Mouse (Mus musculus): ENCODE data around the gene Fbxo34. TPM values are rescaled to one million over a fixed set of nuclear protein-coding genes. Genes with fewer than 3 reads are reported as not detected.
"Not testable (repeated sequence)": the region's sequence is repeated elsewhere in the genome, so short reads cannot be mapped to it uniquely, and the experiment has no call there.

Fbxo34 gene
- total RNA-seq (2012; rRNA removed) (11.9 and 12.8 TPM in 2 replicates), total RNA-seq (2014; rRNA removed) (11.1 and 11.6 TPM in 2 replicates), polyA plus RNA-seq (2012; ENCODE audit: insufficient read length, low read depth) (24.7 and 25.9 TPM in 2 replicates)

- H3K36me3 ChIP-seq (replicated peaks in 1 of 2; ENCODE audit: control insufficient read depth in 1 of 2, insufficient read depth in 1 of 2, low read length in 1 of 2); H3K79me2 ChIP-seq (replicated peaks; ENCODE audit: control insufficient read depth, extremely low read depth, insufficient read depth, poor library complexity, severe bottlenecking); DNase-seq (ENCODE audit: extremely low read depth); H3K27me3 ChIP-seq (replicated peaks); in situ Hi-C loops (cut with MboI; ENCODE audit: low pct_ligation_motif_present, low pct_unique_long_range_greater_than_20kb, low sequenced_read_pairs); dilution Hi-C loops (cut with MboI; ENCODE audit: extremely low pct_ligation_motif_present, extremely low pct_unique_long_range_greater_than_20kb, low sequenced_read_pairs); H3K9me3 ChIP-seq (replicated peaks; ENCODE audit: low read length); H3K27ac ChIP-seq (ENCODE audit: insufficient read depth, low read depth); H3K4me2 ChIP-seq (ENCODE audit: insufficient read depth, low read depth, poor library complexity, severe bottlenecking); H3K4me3 ChIP-seq (replicated peaks in 1 of 3; ENCODE audit: low read depth in 2 of 3, low read length in 2 of 3, poor library complexity in 1 of 3); H3K9ac ChIP-seq (ENCODE audit: insufficient read depth, low read depth); H3K4me1 ChIP-seq (ENCODE audit: control insufficient read depth in 1 of 2, insufficient read depth in 2 of 2): not testable (repeated sequence)
Measured at GRCm38 (mm10) chr14:47450121-47450520, at the start of gene Fbxo34. TSS of gene Fbxo34 (plus strand) at chr14:47450421.

GRCm38 (mm10) chr14:47402735-47403134 lies 47.5 kb upstream of the Fbxo34 start:
- no peak for DNase-seq (ENCODE audit: extremely low read depth)
- no peak overlapping the region for H3K27ac ChIP-seq (ENCODE audit: insufficient read depth, low read depth)
- H3K27me3 ChIP-seq (replicated peaks): no peaks in the 10 kb centered on the region
- dilution Hi-C loops (cut with MboI; ENCODE audit: extremely low pct_ligation_motif_present, extremely low pct_unique_long_range_greater_than_20kb, low sequenced_read_pairs) (no loop called here), in situ Hi-C loops (cut with MboI; ENCODE audit: low pct_ligation_motif_present, low pct_unique_long_range_greater_than_20kb, low sequenced_read_pairs) (no loop called here)
- H3K9ac ChIP-seq (ENCODE audit: insufficient read depth, low read depth): no peak overlapping the region
- H3K9me3 ChIP-seq (replicated peaks; ENCODE audit: low read length): no peaks in the 10 kb centered on the region
- no peak for TF ChIP-seq TBP (conservative IDR thresholded peaks at IDR 0.05; ENCODE audit: low read depth, low read length)
- no peak for TF ChIP-seq MYC (IDR thresholded peaks at IDR 0.05; ENCODE audit: low read depth, low read length)
- no peak for TF ChIP-seq RCOR1 (conservative IDR thresholded peaks at IDR 0.05; ENCODE audit: low read depth, low read length)
- TF ChIP-seq IRF4 (IDR thresholded peaks at IDR 0.05; ENCODE audit: low read depth, low read length): no peak
- TF ChIP-seq POLR2A (IDR thresholded peaks at IDR 0.05; ENCODE audit: low read depth, low read length): no peak
- no peak for TF ChIP-seq USF2 (conservative IDR thresholded peaks at IDR 0.05; ENCODE audit: low read depth, low read length)
- no peak for TF ChIP-seq USF1 (IDR thresholded peaks at IDR 0.05; ENCODE audit: low read depth, low read length)
- TF ChIP-seq HCFC1 (IDR thresholded peaks at IDR 0.05; ENCODE audit: low read depth, low read length): no peak
- no peak for TF ChIP-seq MXI1 (IDR thresholded peaks at IDR 0.05; ENCODE audit: low read depth, low read length)
- no peak for TF ChIP-seq NRF1 (IDR thresholded peaks at IDR 0.05; ENCODE audit: low read depth, low read length)
- TF ChIP-seq CHD2 (IDR thresholded peaks at IDR 0.05; ENCODE audit: low read length): no peak
- TF ChIP-seq NELFE (IDR thresholded peaks at IDR 0.05; ENCODE audit: low read depth, low read length): no peak
- no peak for TF ChIP-seq BHLHE40 (IDR thresholded peaks at IDR 0.05; ENCODE audit: low read depth, low read length)
- no peak for TF ChIP-seq ZMIZ1 (IDR thresholded peaks at IDR 0.05; ENCODE audit: low read depth, low read length)
- no peak for TF ChIP-seq MAX (IDR thresholded peaks at IDR 0.05; ENCODE audit: low read length)
- no peak overlapping the region for H3K4me2 ChIP-seq (ENCODE audit: insufficient read depth, low read depth, poor library complexity, severe bottlenecking)
- no peaks in the 10 kb centered on the region for H3K79me2 ChIP-seq (replicated peaks; ENCODE audit: control insufficient read depth, extremely low read depth, insufficient read depth, poor library complexity, severe bottlenecking)
- H3K4me1 ChIP-seq (ENCODE audit: control insufficient read depth in 1 of 2, insufficient read depth in 2 of 2): no peaks in the 10 kb centered on the region
- no peak overlapping the region for H3K4me3 ChIP-seq (replicated peaks in 1 of 3; ENCODE audit: low read depth in 2 of 3, low read length in 2 of 3, poor library complexity in 1 of 3)
- peaks cover 69 to 91% of the 10 kb centered on the region in 2 experiments for H3K36me3 ChIP-seq (replicated peaks in 1 of 2; ENCODE audit: control insufficient read depth in 1 of 2, insufficient read depth in 1 of 2, low read length in 1 of 2)

GRCm38 (mm10) chr14:47406000-47406399 lies 44.2 kb upstream of the Fbxo34 start:
- Histone ChIP-seq H3K9ac (ENCODE audit: insufficient read depth, low read depth) (no peak overlapping the region), H3K4me2 (ENCODE audit: insufficient read depth, low read depth, poor library complexity, severe bottlenecking) (no peak overlapping the region), H3K27ac (ENCODE audit: insufficient read depth, low read depth) (no peak overlapping the region), H3K4me1 (ENCODE audit: control insufficient read depth in 1 of 2, insufficient read depth in 2 of 2) (no peaks in the 10 kb centered on the region), H3K27me3 (replicated peaks) (no peaks in the 10 kb centered on the region), H3K4me3 (replicated peaks in 1 of 3; ENCODE audit: low read depth in 2 of 3, low read length in 2 of 3, poor library complexity in 1 of 3) (no peak overlapping the region), H3K36me3 (replicated peaks in 1 of 2; ENCODE audit: control insufficient read depth in 1 of 2, insufficient read depth in 1 of 2, low read length in 1 of 2) (peaks cover 65 to 96% of the 10 kb centered on the region in 2 experiments), H3K9me3 (replicated peaks; ENCODE audit: low read length) (no peaks in the 10 kb centered on the region), H3K79me2 (replicated peaks; ENCODE audit: control insufficient read depth, extremely low read depth, insufficient read depth, poor library complexity, severe bottlenecking) (no peaks in the 10 kb centered on the region)
- DNase-seq (ENCODE audit: extremely low read depth): no peak
- dilution Hi-C loops (cut with MboI; ENCODE audit: extremely low pct_ligation_motif_present, extremely low pct_unique_long_range_greater_than_20kb, low sequenced_read_pairs) (no loop called here), in situ Hi-C loops (cut with MboI; ENCODE audit: low pct_ligation_motif_present, low pct_unique_long_range_greater_than_20kb, low sequenced_read_pairs) (no loop called here)
- TF ChIP-seq PAX5 (IDR thresholded peaks at IDR 0.05; ENCODE audit: low read length): no peak
- TF ChIP-seq MXI1 (IDR thresholded peaks at IDR 0.05; ENCODE audit: low read depth, low read length): no peak
- TF ChIP-seq IRF4 (IDR thresholded peaks at IDR 0.05; ENCODE audit: low read depth, low read length): no peak
- TF ChIP-seq MAX (IDR thresholded peaks at IDR 0.05; ENCODE audit: low read length): no peak
- TF ChIP-seq CHD1 (IDR thresholded peaks at IDR 0.05; ENCODE audit: low read depth, low read length): no peak
- TF ChIP-seq MEF2A (IDR thresholded peaks at IDR 0.05; ENCODE audit: borderline replicate concordance, low read depth, low read length): no peak
- TF ChIP-seq CHD2 (IDR thresholded peaks at IDR 0.05; ENCODE audit: low read length): no peak
- TF ChIP-seq ETS1 (conservative IDR thresholded peaks at IDR 0.05; ENCODE audit: low read depth, low read length): no peak
- no peak for TF ChIP-seq POLR2A (IDR thresholded peaks at IDR 0.05; ENCODE audit: low read depth, low read length)
- no peak for TF ChIP-seq USF2 (conservative IDR thresholded peaks at IDR 0.05; ENCODE audit: low read depth, low read length)

Measured in CH12.LX (cell line).